Mouse (Mus musculus): ENCODE data around the gene Gm11938. TPM values are rescaled to one million over a fixed set of nuclear protein-coding genes. Genes with fewer than 3 reads are reported as not detected.
"Not testable (repeated sequence)": the region's sequence is repeated elsewhere in the genome, so short reads cannot be mapped to it uniquely, and the experiment has no call there.

The Gm11938 gene
- not detected in 2 replicates for polyA plus RNA-seq (2015; fragmentation: Nextera tagmentation; extraction: Ambion mirVana)

GRCm38 (mm10) chr11:99603208-99603607, at the start of gene Gm11938:
Gene Gm11938, minus strand, starts transcription at chr11:99603308.
- H3K9me3 ChIP-seq (replicated peaks; ENCODE audit: control insufficient read depth, low read length); H3K27ac ChIP-seq (ENCODE audit: low read length); H3K27me3 ChIP-seq (ENCODE audit: control insufficient read depth, insufficient read depth, low read length); H3K4me1 ChIP-seq (ENCODE audit: control insufficient read depth, insufficient read depth, low read length); H3K4me2 ChIP-seq (ENCODE audit: low read depth, low read length); H3K9ac ChIP-seq (ENCODE audit: low read length); H3K36me3 ChIP-seq (ENCODE audit: control insufficient read depth, insufficient read depth); ATAC-seq (replicated peaks; ENCODE audit: extremely low read depth, insufficient read depth, low FRiP score); H3K4me3 ChIP-seq (ENCODE audit: low read length): not testable (repeated sequence)
- 39% methylated on average over 1 of the region's 1 CpGs for WGBS

GRCm38 (mm10) chr11:99650136-99650535, 47.0 kb upstream of the Gm11938 start, which contains the start of gene Gm11555:
Gene Gm11555, minus strand, starts transcription at chr11:99650236.
- no peak within 1 kb of the TSS for H3K4me3 ChIP-seq (ENCODE audit: low read length)
- H3K36me3 ChIP-seq (ENCODE audit: control insufficient read depth, insufficient read depth), result no peaks in the 10 kb centered on the region
- no peak within 1 kb of the TSS for H3K4me2 ChIP-seq (ENCODE audit: low read depth, low read length)
- no peak within 1 kb of the TSS for H3K27ac ChIP-seq (ENCODE audit: low read length)
- no peak within 1 kb of the TSS for H3K9ac ChIP-seq (ENCODE audit: low read length)
- 60% methylated on average over 2 of the region's 2 CpGs for WGBS
- H3K4me1 ChIP-seq (ENCODE audit: control insufficient read depth, insufficient read depth, low read length), result no peaks in the 10 kb centered on the region
- no peaks in the 10 kb centered on the region; the same call in 1 of the 2 replicates for H3K9me3 ChIP-seq (replicated peaks; ENCODE audit: control insufficient read depth, low read length)
- no peaks in the 10 kb centered on the region for H3K27me3 ChIP-seq (ENCODE audit: control insufficient read depth, insufficient read depth, low read length)
- no peak for ATAC-seq (replicated peaks; ENCODE audit: extremely low read depth, insufficient read depth, low FRiP score)

GRCm38 (mm10) chr11:99646444-99646843, 43.3 kb upstream of the Gm11938 start:
- Histone ChIP-seq H3K27ac (ENCODE audit: low read length) (no peak overlapping the region), H3K4me1 (ENCODE audit: control insufficient read depth, insufficient read depth, low read length) (no peaks in the 10 kb centered on the region), H3K9ac (ENCODE audit: low read length) (no peak overlapping the region), H3K36me3 (ENCODE audit: control insufficient read depth, insufficient read depth) (no peaks in the 10 kb centered on the region), H3K4me2 (ENCODE audit: low read depth, low read length) (no peak overlapping the region), H3K27me3 (ENCODE audit: control insufficient read depth, insufficient read depth, low read length) (no peaks in the 10 kb centered on the region), H3K4me3 (ENCODE audit: low read length) (no peak overlapping the region), H3K9me3 (replicated peaks; ENCODE audit: control insufficient read depth, low read length) (no peaks in the 10 kb centered on the region; the same call in 1 of the 2 replicates)
- no peak for ATAC-seq (replicated peaks; ENCODE audit: extremely low read depth, insufficient read depth, low FRiP score)
- 76% methylated on average over 15 of the region's 15 CpGs for WGBS

GRCm38 (mm10) chr11:99644351-99644750, 41.2 kb upstream of the Gm11938 start:
- Histone ChIP-seq H3K4me1 (ENCODE audit: control insufficient read depth, insufficient read depth, low read length) (no peaks in the 10 kb centered on the region), H3K9me3 (replicated peaks; ENCODE audit: control insufficient read depth, low read length) (no peaks in the 10 kb centered on the region), H3K27me3 (ENCODE audit: control insufficient read depth, insufficient read depth, low read length) (no peaks in the 10 kb centered on the region), H3K27ac (ENCODE audit: low read length) (no peak overlapping the region), H3K4me3 (ENCODE audit: low read length) (no peak overlapping the region), H3K9ac (ENCODE audit: low read length) (no peak overlapping the region), H3K36me3 (ENCODE audit: control insufficient read depth, insufficient read depth) (no peaks in the 10 kb centered on the region), H3K4me2 (ENCODE audit: low read depth, low read length) (no peak overlapping the region)
- 73% methylated on average over 3 of the region's 3 CpGs for WGBS
- no peak for ATAC-seq (replicated peaks; ENCODE audit: extremely low read depth, insufficient read depth, low FRiP score)

- 81% methylated on average over 9 of the region's 9 CpGs for WGBS
- not testable (repeated sequence) for H3K4me2 ChIP-seq (ENCODE audit: low read depth, low read length)
Measured at GRCm38 (mm10) chr11:99643635-99644139, 40.6 kb upstream of the Gm11938 start, which contains the start of gene Krtap4-7. Gene Krtap4-7, minus strand, starts transcription at chr11:99644089.

GRCm38 (mm10) chr11:99640926-99641325, 37.8 kb upstream of the Gm11938 start:
- H3K4me3 ChIP-seq (ENCODE audit: low read length), result no peak overlapping the region
- no peak overlapping the region for H3K27ac ChIP-seq (ENCODE audit: low read length)
- no peaks in the 10 kb centered on the region for H3K36me3 ChIP-seq (ENCODE audit: control insufficient read depth, insufficient read depth)
- 14% methylated on average over 1 of the region's 1 CpGs for WGBS
- H3K4me2 ChIP-seq (ENCODE audit: low read depth, low read length), result no peak overlapping the region
- no peaks in the 10 kb centered on the region for H3K27me3 ChIP-seq (ENCODE audit: control insufficient read depth, insufficient read depth, low read length)
- no peak for ATAC-seq (replicated peaks; ENCODE audit: extremely low read depth, insufficient read depth, low FRiP score)
- H3K9me3 ChIP-seq (replicated peaks; ENCODE audit: control insufficient read depth, low read length), result no peaks in the 10 kb centered on the region
- no peaks in the 10 kb centered on the region for H3K4me1 ChIP-seq (ENCODE audit: control insufficient read depth, insufficient read depth, low read length)
- H3K9ac ChIP-seq (ENCODE audit: low read length), result no peak overlapping the region

More at GRCm38 (mm10) chr11:99643635-99644139, 40.6 kb upstream of the Gm11938 start, which contains the start of gene Krtap4-7:
- not testable (repeated sequence) for H3K4me3 ChIP-seq (ENCODE audit: low read length); ATAC-seq (replicated peaks; ENCODE audit: extremely low read depth, insufficient read depth, low FRiP score); H3K36me3 ChIP-seq (ENCODE audit: control insufficient read depth, insufficient read depth); H3K27ac ChIP-seq (ENCODE audit: low read length); H3K27me3 ChIP-seq (ENCODE audit: control insufficient read depth, insufficient read depth, low read length); H3K9me3 ChIP-seq (replicated peaks; ENCODE audit: control insufficient read depth, low read length); H3K4me1 ChIP-seq (ENCODE audit: control insufficient read depth, insufficient read depth, low read length); H3K9ac ChIP-seq (ENCODE audit: low read length)

GRCm38 (mm10) chr11:99637086-99637485, 34.0 kb upstream of the Gm11938 start:
- Histone ChIP-seq H3K4me1 (ENCODE audit: control insufficient read depth, insufficient read depth, low read length) (no peaks in the 10 kb centered on the region), H3K9me3 (replicated peaks; ENCODE audit: control insufficient read depth, low read length) (no peaks in the 10 kb centered on the region), H3K27me3 (ENCODE audit: control insufficient read depth, insufficient read depth, low read length) (no peaks in the 10 kb centered on the region), H3K36me3 (ENCODE audit: control insufficient read depth, insufficient read depth) (no peaks in the 10 kb centered on the region), H3K9ac (ENCODE audit: low read length) (no peak overlapping the region), H3K4me3 (ENCODE audit: low read length) (no peak overlapping the region), H3K4me2 (ENCODE audit: low read depth, low read length) (no peak overlapping the region), H3K27ac (ENCODE audit: low read length) (no peak overlapping the region)
- ATAC-seq (replicated peaks; ENCODE audit: extremely low read depth, insufficient read depth, low FRiP score), result no peak
- 38% methylated on average over 1 of the region's 1 CpGs for WGBS

- no peak for ATAC-seq (replicated peaks; ENCODE audit: extremely low read depth, insufficient read depth, low FRiP score)
- WGBS, result 36% methylated on average over 8 of the region's 8 CpGs
Measured at GRCm38 (mm10) chr11:99634653-99635134, 31.6 kb upstream of the Gm11938 start, which contains the start of gene Krtap4-2. Gene Krtap4-2, minus strand, starts transcription at chr11:99635084.

GRCm38 (mm10) chr11:99633293-99633692, 30.2 kb upstream of the Gm11938 start:
- H3K4me3 ChIP-seq (ENCODE audit: low read length), result no peak overlapping the region
- 45% methylated on average over 2 of the region's 2 CpGs for WGBS

More at GRCm38 (mm10) chr11:99634653-99635134, 31.6 kb upstream of the Gm11938 start, which contains the start of gene Krtap4-2:
- 0 out of 2 replicates have a peak, but pooled peaks cover 3% of the 10 kb centered on the region for H3K27me3 ChIP-seq (ENCODE audit: control insufficient read depth, insufficient read depth, low read length)
- H3K27ac ChIP-seq (ENCODE audit: low read length), result no peak within 1 kb of the TSS
- H3K4me2 ChIP-seq (ENCODE audit: low read depth, low read length), result no peak within 1 kb of the TSS
- no peak within 1 kb of the TSS for H3K4me3 ChIP-seq (ENCODE audit: low read length)
- H3K9ac ChIP-seq (ENCODE audit: low read length), result no peak within 1 kb of the TSS
- no peaks in the 10 kb centered on the region for H3K36me3 ChIP-seq (ENCODE audit: control insufficient read depth, insufficient read depth)
- H3K9me3 ChIP-seq (replicated peaks; ENCODE audit: control insufficient read depth, low read length), result no peaks in the 10 kb centered on the region
- H3K4me1 ChIP-seq (ENCODE audit: control insufficient read depth, insufficient read depth, low read length), result no peaks in the 10 kb centered on the region

More at GRCm38 (mm10) chr11:99633293-99633692, 30.2 kb upstream of the Gm11938 start:
- H3K9ac ChIP-seq (ENCODE audit: low read length), result no peak overlapping the region
- no peak overlapping the region for H3K4me2 ChIP-seq (ENCODE audit: low read depth, low read length)
- no peak for ATAC-seq (replicated peaks; ENCODE audit: extremely low read depth, insufficient read depth, low FRiP score)
- H3K36me3 ChIP-seq (ENCODE audit: control insufficient read depth, insufficient read depth), result no peaks in the 10 kb centered on the region
- no peak overlapping the region for H3K27ac ChIP-seq (ENCODE audit: low read length)
- no peaks in the 10 kb centered on the region for H3K9me3 ChIP-seq (replicated peaks; ENCODE audit: control insufficient read depth, low read length)
- H3K4me1 ChIP-seq (ENCODE audit: control insufficient read depth, insufficient read depth, low read length), result no peaks in the 10 kb centered on the region
- H3K27me3 ChIP-seq (ENCODE audit: control insufficient read depth, insufficient read depth, low read length), result 0 out of 2 replicates have a peak, but pooled peaks cover 3% of the 10 kb centered on the region
